Mouse (Mus musculus): ENCODE data around the gene Ggcx. TPM values are rescaled to one million over a fixed set of nuclear protein-coding genes. Genes with fewer than 3 reads are reported as not detected.

Ggcx gene
- polyA plus RNA-seq, 1 experiment from 2014 or later: 15.7 TPM

DNA sequence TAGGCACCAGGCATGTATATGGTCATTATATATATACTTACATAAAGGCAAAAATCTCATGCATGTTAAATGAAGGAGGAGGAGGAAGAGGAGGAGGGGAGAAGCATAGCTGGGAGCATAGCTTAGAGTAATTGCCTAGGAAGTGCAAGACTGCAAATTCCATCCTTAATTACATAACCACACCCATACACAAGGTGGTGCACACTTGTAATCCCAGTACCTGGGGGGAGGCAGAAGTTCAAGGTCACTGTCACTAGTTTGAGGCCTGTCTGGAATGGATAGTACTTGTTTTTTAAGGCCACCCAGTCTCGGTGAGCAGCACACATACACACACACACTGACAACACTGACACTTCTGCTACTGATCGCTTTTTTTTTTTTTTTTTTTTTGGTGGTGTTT is 38.2 kb downstream of the Ggcx start:
- no peak overlapping the region for H3K4me3 ChIP-seq (ENCODE audit: low read depth, low read length)
- H3K4me1 ChIP-seq (ENCODE audit: control insufficient read depth, insufficient read depth, low read length): no peaks in the 10 kb centered on the region
- no peaks in the 10 kb centered on the region for H3K9me3 ChIP-seq (replicated peaks; ENCODE audit: control insufficient read depth, low read length)
- DNase-seq (ENCODE audit: low spot score) (no peak), ATAC-seq (replicated peaks; ENCODE audit: insufficient number of reproducible peaks, low FRiP score, low TSS enrichment, low read depth) (no peak)
- no peak overlapping the region for H3K4me2 ChIP-seq (ENCODE audit: low read depth, low read length)
- H3K27ac ChIP-seq (replicated peaks; ENCODE audit: low read depth, low read length): no peak overlapping the region
- H3K36me3 ChIP-seq (replicated peaks; ENCODE audit: control insufficient read depth, insufficient read depth, low read depth, low read length): no peaks in the 10 kb centered on the region
- no peak overlapping the region for H3K9ac ChIP-seq (replicated peaks; ENCODE audit: low read length)
- no peaks in the 10 kb centered on the region for H3K27me3 ChIP-seq (ENCODE audit: control insufficient read depth, insufficient read depth, low read length)
- WGBS: 83% methylated on average over 2 of the region's 2 CpGs

DNA sequence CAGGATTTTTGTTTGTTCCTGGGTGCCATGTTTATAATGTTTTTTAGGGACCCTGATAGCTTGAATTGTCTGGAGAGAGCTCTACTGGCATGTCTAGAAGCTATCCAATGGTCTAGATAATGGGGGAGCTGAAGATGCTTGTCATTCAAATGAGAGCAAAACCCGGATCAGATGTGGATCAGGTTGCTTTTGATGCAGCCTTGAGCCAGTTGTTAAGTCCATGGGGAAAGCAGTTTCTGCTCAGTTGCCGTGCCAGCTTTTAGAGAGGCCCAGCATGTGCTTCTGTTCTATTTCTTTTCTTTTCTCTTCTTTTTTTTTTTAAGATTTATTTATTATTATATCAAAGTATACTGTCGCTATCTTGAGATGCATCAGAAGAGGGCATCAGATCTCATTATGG is 39.5 kb downstream of the Ggcx start:
- no peak overlapping the region for H3K4me3 ChIP-seq (ENCODE audit: low read depth, low read length)
- no peaks in the 10 kb centered on the region for H3K9me3 ChIP-seq (replicated peaks; ENCODE audit: control insufficient read depth, low read length)
- WGBS: 68% methylated on average over 3 of the region's 3 CpGs
- no peaks in the 10 kb centered on the region for H3K27me3 ChIP-seq (ENCODE audit: control insufficient read depth, insufficient read depth, low read length)
- DNase-seq (ENCODE audit: low spot score) (no peak), ATAC-seq (replicated peaks; ENCODE audit: insufficient number of reproducible peaks, low FRiP score, low TSS enrichment, low read depth) (no peak)
- no peaks in the 10 kb centered on the region for H3K4me1 ChIP-seq (ENCODE audit: control insufficient read depth, insufficient read depth, low read length)
- no peak overlapping the region for H3K9ac ChIP-seq (replicated peaks; ENCODE audit: low read length)
- H3K27ac ChIP-seq (replicated peaks; ENCODE audit: low read depth, low read length): no peak overlapping the region
- H3K4me2 ChIP-seq (ENCODE audit: low read depth, low read length): no peak overlapping the region
- H3K36me3 ChIP-seq (replicated peaks; ENCODE audit: control insufficient read depth, insufficient read depth, low read depth, low read length): no peaks in the 10 kb centered on the region

DNA sequence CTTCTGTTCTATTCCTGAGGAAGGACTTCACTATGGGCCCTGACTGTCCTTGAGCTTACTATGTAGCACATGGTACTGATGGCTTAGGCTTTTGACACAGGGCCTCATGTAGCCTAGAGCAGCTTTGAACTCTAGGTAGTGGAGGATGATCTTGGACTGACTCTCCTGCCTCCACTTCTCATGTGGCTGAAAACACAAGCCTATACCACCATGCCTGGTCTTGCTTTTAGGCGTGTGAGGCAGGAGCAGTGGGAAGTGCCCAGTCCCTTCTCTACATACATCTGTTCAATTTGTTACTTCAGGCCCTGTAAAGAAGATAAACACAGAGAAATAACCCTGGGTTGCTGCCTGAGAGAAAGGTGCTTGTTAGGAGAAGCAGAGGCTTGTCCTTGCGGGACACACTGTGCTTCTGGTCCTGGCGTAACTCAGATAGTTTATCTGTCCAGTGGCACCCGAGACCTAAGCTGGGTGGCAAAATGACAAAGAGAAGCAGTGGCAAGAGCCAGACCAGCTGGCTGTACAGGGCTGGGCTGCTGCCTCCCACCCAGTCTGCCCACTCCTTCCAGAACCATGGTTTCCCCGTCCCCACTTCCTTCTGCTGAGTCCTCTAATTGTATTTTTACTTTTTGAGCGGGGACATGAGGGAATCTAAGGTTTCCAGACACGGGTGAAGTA is 40.1 kb downstream of the Ggcx start:
- Histone ChIP-seq H3K27me3 (ENCODE audit: control insufficient read depth, insufficient read depth, low read length) (no peaks in the 10 kb centered on the region), H3K27ac (replicated peaks; ENCODE audit: low read depth, low read length) (no peak overlapping the region), H3K4me1 (ENCODE audit: control insufficient read depth, insufficient read depth, low read length) (no peaks in the 10 kb centered on the region), H3K36me3 (replicated peaks; ENCODE audit: control insufficient read depth, insufficient read depth, low read depth, low read length) (no peaks in the 10 kb centered on the region), H3K9me3 (replicated peaks; ENCODE audit: control insufficient read depth, low read length) (no peaks in the 10 kb centered on the region), H3K4me3 (ENCODE audit: low read depth, low read length) (no peak overlapping the region), H3K9ac (replicated peaks; ENCODE audit: low read length) (no peak overlapping the region), H3K4me2 (ENCODE audit: low read depth, low read length) (no peak overlapping the region; the same call in 1 of the 2 replicates)
- WGBS: 56% methylated on average over 7 of the region's 7 CpGs
- DNase-seq (ENCODE audit: low spot score) (no peak), ATAC-seq (replicated peaks; ENCODE audit: insufficient number of reproducible peaks, low FRiP score, low TSS enrichment, low read depth) (no peak)

DNA sequence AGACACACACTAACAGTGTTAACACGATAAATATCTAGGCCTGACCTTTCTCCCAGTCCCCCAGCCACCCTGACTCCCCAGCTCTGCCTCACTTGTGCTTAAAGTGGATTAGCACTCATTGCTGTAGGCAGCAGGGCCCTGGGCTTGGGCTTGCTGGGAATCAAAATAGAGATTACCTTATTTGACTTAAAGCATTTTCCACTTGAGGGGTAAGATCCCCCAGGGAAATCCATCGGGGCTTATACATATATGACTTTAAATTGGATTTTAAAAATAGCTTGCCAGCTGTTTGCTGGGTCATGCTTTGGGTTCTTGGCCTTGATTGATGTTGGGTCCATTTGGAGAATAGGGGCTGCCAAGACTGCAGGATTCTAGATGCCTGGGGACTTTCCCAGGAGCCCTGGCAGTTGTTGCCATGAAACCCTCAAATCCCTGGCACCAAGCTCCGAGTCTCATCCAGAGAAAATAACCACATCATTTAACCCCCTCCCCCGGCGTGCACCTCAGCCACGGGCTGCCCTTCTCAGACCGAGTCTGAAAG is 40.8 kb downstream of the Ggcx start:
- no peaks in the 10 kb centered on the region for H3K27me3 ChIP-seq (ENCODE audit: control insufficient read depth, insufficient read depth, low read length)
- WGBS: 68% methylated on average over 7 of the region's 7 CpGs
- H3K9ac ChIP-seq (replicated peaks; ENCODE audit: low read length): no peak overlapping the region
- H3K9me3 ChIP-seq (replicated peaks; ENCODE audit: control insufficient read depth, low read length): no peaks in the 10 kb centered on the region
- no peak for ATAC-seq (replicated peaks; ENCODE audit: insufficient number of reproducible peaks, low FRiP score, low TSS enrichment, low read depth)
- no peaks in the 10 kb centered on the region for H3K4me1 ChIP-seq (ENCODE audit: control insufficient read depth, insufficient read depth, low read length)
- H3K4me2 ChIP-seq (ENCODE audit: low read depth, low read length): no peak overlapping the region
- H3K36me3 ChIP-seq (replicated peaks; ENCODE audit: control insufficient read depth, insufficient read depth, low read depth, low read length): no peaks in the 10 kb centered on the region
- H3K4me3 ChIP-seq (ENCODE audit: low read depth, low read length): no peak overlapping the region
- H3K27ac ChIP-seq (replicated peaks; ENCODE audit: low read depth, low read length): no peak overlapping the region
- DNase-seq (ENCODE audit: low spot score): no peak

DNA sequence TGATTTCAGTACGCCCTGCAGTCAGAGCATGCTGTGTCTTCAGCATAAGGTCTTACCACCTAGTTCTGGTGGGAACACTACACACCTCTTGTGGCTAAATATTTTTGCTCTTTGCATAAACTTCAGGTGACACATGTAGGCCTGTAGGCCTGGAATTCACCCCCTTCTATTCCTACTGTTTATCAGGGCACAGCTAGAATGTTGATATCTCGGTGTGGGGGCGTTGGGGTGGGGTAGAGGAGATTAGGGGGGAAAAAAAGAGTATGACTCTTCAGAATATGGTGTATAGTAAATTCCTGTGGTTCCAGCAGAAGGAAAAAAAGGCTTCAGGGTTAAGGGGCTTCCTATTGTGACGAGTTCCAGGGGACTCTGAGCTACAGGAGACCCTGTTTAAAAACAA is 42.5 kb downstream of the Ggcx start:
- Histone ChIP-seq H3K27ac (replicated peaks; ENCODE audit: low read depth, low read length) (no peak overlapping the region), H3K9me3 (replicated peaks; ENCODE audit: control insufficient read depth, low read length) (no peaks in the 10 kb centered on the region), H3K4me3 (ENCODE audit: low read depth, low read length) (no peak overlapping the region), H3K4me1 (ENCODE audit: control insufficient read depth, insufficient read depth, low read length) (no peaks in the 10 kb centered on the region), H3K36me3 (replicated peaks; ENCODE audit: control insufficient read depth, insufficient read depth, low read depth, low read length) (no peaks in the 10 kb centered on the region), H3K9ac (replicated peaks; ENCODE audit: low read length) (no peak overlapping the region), H3K27me3 (ENCODE audit: control insufficient read depth, insufficient read depth, low read length) (no peaks in the 10 kb centered on the region), H3K4me2 (ENCODE audit: low read depth, low read length) (no peak overlapping the region)
- 83% methylated on average over 4 of the region's 4 CpGs for WGBS
- DNase-seq (ENCODE audit: low spot score): no peak
- no peak for ATAC-seq (replicated peaks; ENCODE audit: insufficient number of reproducible peaks, low FRiP score, low TSS enrichment, low read depth)

DNA sequence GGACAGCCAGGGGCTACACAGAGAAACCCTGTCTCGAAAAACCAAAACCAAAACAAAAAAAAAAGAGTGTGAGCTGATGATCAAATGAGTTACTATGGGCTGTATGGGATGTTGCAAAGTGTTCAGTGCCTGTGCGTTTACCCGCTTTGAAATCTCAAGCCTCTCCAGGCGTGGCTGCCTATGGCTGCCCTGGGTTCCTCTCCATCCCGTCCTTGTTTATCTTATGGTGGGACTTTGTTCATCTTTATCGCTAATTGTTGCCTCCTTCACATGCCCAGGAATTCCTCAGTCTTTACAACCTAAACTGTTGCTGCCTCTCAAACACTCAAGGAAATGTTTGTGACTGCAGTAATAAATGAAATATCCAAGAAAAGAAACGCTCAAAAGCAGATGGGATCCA is 44.3 kb downstream of the Ggcx start:
- H3K4me1 ChIP-seq (ENCODE audit: control insufficient read depth, insufficient read depth, low read length): no peaks in the 10 kb centered on the region

DNA sequence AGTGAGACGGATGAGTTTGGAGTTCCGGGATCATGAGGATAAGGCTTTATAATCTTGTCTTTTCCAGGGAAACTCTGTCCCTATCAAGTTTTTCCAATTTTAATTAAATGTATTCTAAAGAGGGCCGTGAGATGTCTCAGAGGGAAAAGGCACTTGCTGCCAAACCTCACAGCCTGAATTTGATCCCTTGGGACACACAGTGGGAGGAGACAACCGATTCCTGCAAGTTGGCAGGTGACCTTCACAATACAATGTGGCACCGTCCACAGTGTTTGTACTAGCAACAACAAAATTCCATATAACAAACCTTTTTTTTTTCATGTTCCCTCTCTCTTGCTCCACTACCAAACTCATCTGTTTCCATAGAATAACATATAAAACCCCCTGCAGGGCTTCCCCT is 44.8 kb downstream of the Ggcx start:
- Histone ChIP-seq H3K4me2 (ENCODE audit: low read depth, low read length) (no peak overlapping the region), H3K9ac (replicated peaks; ENCODE audit: low read length) (no peak overlapping the region), H3K4me3 (ENCODE audit: low read depth, low read length) (no peak overlapping the region), H3K36me3 (replicated peaks; ENCODE audit: control insufficient read depth, insufficient read depth, low read depth, low read length) (no peaks in the 10 kb centered on the region), H3K27ac (replicated peaks; ENCODE audit: low read depth, low read length) (no peak overlapping the region), H3K27me3 (ENCODE audit: control insufficient read depth, insufficient read depth, low read length) (no peaks in the 10 kb centered on the region), H3K4me1 (ENCODE audit: control insufficient read depth, insufficient read depth, low read length) (no peaks in the 10 kb centered on the region), H3K9me3 (replicated peaks; ENCODE audit: control insufficient read depth, low read length) (no peaks in the 10 kb centered on the region)
- DNase-seq (ENCODE audit: low spot score) (no peak), ATAC-seq (replicated peaks; ENCODE audit: insufficient number of reproducible peaks, low FRiP score, low TSS enrichment, low read depth) (no peak)
- 66% methylated on average over 5 of the region's 5 CpGs for WGBS

More for the DNA sequence above, 44.3 kb downstream of the Ggcx start:
- H3K9ac ChIP-seq (replicated peaks; ENCODE audit: low read length): no peak overlapping the region
- no peaks in the 10 kb centered on the region for H3K9me3 ChIP-seq (replicated peaks; ENCODE audit: control insufficient read depth, low read length)
- DNase-seq (ENCODE audit: low spot score): no peak
- no peaks in the 10 kb centered on the region for H3K27me3 ChIP-seq (ENCODE audit: control insufficient read depth, insufficient read depth, low read length)
- no peak overlapping the region for H3K4me3 ChIP-seq (ENCODE audit: low read depth, low read length)
- no peak overlapping the region for H3K4me2 ChIP-seq (ENCODE audit: low read depth, low read length)
- WGBS: 80% methylated on average over 7 of the region's 7 CpGs
- no peak overlapping the region for H3K27ac ChIP-seq (replicated peaks; ENCODE audit: low read depth, low read length)
- H3K36me3 ChIP-seq (replicated peaks; ENCODE audit: control insufficient read depth, insufficient read depth, low read depth, low read length): no peaks in the 10 kb centered on the region
- ATAC-seq (replicated peaks; ENCODE audit: insufficient number of reproducible peaks, low FRiP score, low TSS enrichment, low read depth): no peak

DNA sequence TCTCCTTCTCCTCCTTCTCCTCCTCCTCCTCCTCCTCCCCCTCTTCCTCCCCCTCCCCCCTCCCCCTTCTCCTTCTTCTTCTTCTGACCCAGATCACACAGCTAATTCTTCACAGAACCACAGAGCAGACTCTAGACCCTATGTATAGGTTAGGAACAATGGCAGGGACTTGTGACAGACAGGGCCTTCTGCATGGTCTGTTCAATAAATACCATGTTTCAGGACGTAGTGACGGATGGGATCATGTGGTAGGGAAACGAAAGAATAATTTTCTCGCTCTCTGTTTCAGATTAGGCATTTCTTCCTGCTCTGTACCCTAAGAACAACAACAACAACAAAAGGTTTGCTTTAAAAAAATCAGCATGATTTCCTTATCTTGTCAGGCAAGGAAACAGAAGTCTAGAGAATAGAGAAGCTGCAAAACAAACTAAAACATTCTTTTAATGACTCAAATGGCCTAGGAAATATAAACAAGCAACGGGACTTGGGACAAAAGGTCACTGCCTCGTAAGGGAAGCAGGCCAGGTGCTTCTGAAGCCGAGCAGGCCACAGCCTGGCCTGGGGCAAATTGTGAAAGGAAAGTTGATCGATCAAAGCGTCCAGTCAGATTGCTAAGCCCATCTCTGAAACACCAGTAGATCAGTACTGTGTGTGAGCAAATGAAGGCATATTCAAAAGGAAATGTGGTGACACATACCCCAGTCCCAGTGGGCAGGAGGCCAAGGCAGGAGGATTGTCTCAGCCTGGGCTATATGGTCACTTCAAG is 46.1 kb downstream of the Ggcx start:
- Histone ChIP-seq H3K4me2 (ENCODE audit: low read depth, low read length) (no peak overlapping the region), H3K9ac (replicated peaks; ENCODE audit: low read length) (no peak overlapping the region), H3K36me3 (replicated peaks; ENCODE audit: control insufficient read depth, insufficient read depth, low read depth, low read length) (no peaks in the 10 kb centered on the region), H3K27ac (replicated peaks; ENCODE audit: low read depth, low read length) (no peak overlapping the region), H3K27me3 (ENCODE audit: control insufficient read depth, insufficient read depth, low read length) (no peaks in the 10 kb centered on the region), H3K4me3 (ENCODE audit: low read depth, low read length) (no peak overlapping the region), H3K9me3 (replicated peaks; ENCODE audit: control insufficient read depth, low read length) (no peaks in the 10 kb centered on the region), H3K4me1 (ENCODE audit: control insufficient read depth, insufficient read depth, low read length) (no peaks in the 10 kb centered on the region)
- ATAC-seq (replicated peaks; ENCODE audit: insufficient number of reproducible peaks, low FRiP score, low TSS enrichment, low read depth): no peak
- no peak for DNase-seq (ENCODE audit: low spot score)
- 32% methylated on average over 9 of the region's 9 CpGs for WGBS
